In genomic region chr15:5184668-5185330, GRCm38 (mm10) we compare ENCODE assay signal across 8 mouse cellular contexts. TPM values are rescaled to one million over a fixed set of nuclear protein-coding genes. Genes with fewer than 3 reads are reported as not detected.
DNase-seq lines count a peak whose midpoint lies in the region; ATAC-seq and TF ChIP-seq lines count a peak whose summit lies in the region.

No protein-coding gene starts in this region.

- H3K27me3 ChIP-seq in heart, postnatal 0 days (ENCODE audit: control insufficient read depth, insufficient read depth, low read length): no peaks in the 10 kb centered on the region
- no peaks in the 10 kb centered on the region for H3K27me3 ChIP-seq in liver, postnatal 0 days (ENCODE audit: insufficient read depth, low read length)

- 0 out of 2 replicates have a peak overlapping the region, but pooled peaks have one; percentile 57 for H3K27ac ChIP-seq in brown adipose tissue, adult 24 weeks (replicated peaks; ENCODE audit: low read depth, low read length)
- peak overlapping the region; percentile 82; the same call in 1 of the 2 replicates for H3K27ac ChIP-seq in heart, postnatal 0 days (ENCODE audit: low read depth)
- H3K27ac ChIP-seq in liver, postnatal 0 days (ENCODE audit: low read depth): peak overlapping the region; percentile 94

- TF ChIP-seq CTCF in heart, postnatal 0 days (IDR thresholded peaks at IDR 0.05; ENCODE audit: low read depth): no peak
- TF ChIP-seq CTCF in liver, postnatal 0 days (IDR thresholded peaks at IDR 0.05; ENCODE audit: low read depth): no peak

- ATAC-seq in frontal cortex, adult (ENCODE audit: low TSS enrichment): peak; percentile 11; the same call in 1 of the 2 replicates
- no peak for ATAC-seq in heart, postnatal 0 days (ENCODE audit: insufficient read depth, low read depth)
- peak; percentile 20 for ATAC-seq in liver, postnatal 0 days
- no peak for ATAC-seq in monocyte, adult 5-6 weeks (replicated peaks; ENCODE audit: insufficient number of reproducible peaks, low FRiP score, low TSS enrichment, poor library complexity, severe bottlenecking)

- WGBS in heart, postnatal 0 days: 46% methylated on average over 10 of the region's 11 CpGs
- 39% methylated on average over 11 of the region's 11 CpGs for WGBS in liver, postnatal 0 days (ENCODE audit: insufficient replicate concordance)

- peaks cover 10% of the 10 kb centered on the region; the same call in 1 of the 2 replicates for H3K36me3 ChIP-seq in heart, postnatal 0 days (replicated peaks; ENCODE audit: control insufficient read depth, insufficient read depth, low read length)
- peaks cover 5% of the 10 kb centered on the region for H3K36me3 ChIP-seq in liver, postnatal 0 days (replicated peaks; ENCODE audit: insufficient read depth, low read length)

- peak overlapping the region; percentile 96 for H3K4me3 ChIP-seq in brown adipose tissue, adult 24 weeks (ENCODE audit: insufficient read depth, low read depth, low read length)
- H3K4me3 ChIP-seq in heart, postnatal 0 days (ENCODE audit: low read depth, low read length): peak overlapping the region; percentile 94
- peak overlapping the region; percentile 95 for H3K4me3 ChIP-seq in liver, postnatal 0 days (ENCODE audit: low read depth, low read length)

- H3K4me2 ChIP-seq in heart, postnatal 0 days (ENCODE audit: low read depth, low read length): peak overlapping the region; percentile 80
- H3K4me2 ChIP-seq in liver, postnatal 0 days (ENCODE audit: low read depth, low read length): peak overlapping the region; percentile 80

- DNase-seq in frontal cortex, postnatal 25 days (ENCODE audit: low spot score in 2 of 2): no peak
- peak; percentile 28 for DNase-seq in 3T3-L1 (ENCODE audit: low read depth, low spot score)
- DNase-seq in heart, postnatal 0 days (ENCODE audit: low spot score): no peak
- no peak for DNase-seq in liver, postnatal 0 days
- DNase-seq in urinary bladder, adult 2 months (ENCODE audit: low spot score): no peak

- H3K9me3 ChIP-seq in heart, postnatal 0 days (replicated peaks; ENCODE audit: control insufficient read depth, low read length): no peaks in the 10 kb centered on the region
- no peaks in the 10 kb centered on the region for H3K9me3 ChIP-seq in liver, postnatal 0 days (ENCODE audit: low read length)

- no peaks in the 10 kb centered on the region for H3K4me1 ChIP-seq in brown adipose tissue, adult 24 weeks (ENCODE audit: control insufficient read depth, insufficient read depth, insufficient read length, low read length)
- peaks cover 12% of the 10 kb centered on the region; the same call in 1 of the 2 replicates for H3K4me1 ChIP-seq in heart, postnatal 0 days (ENCODE audit: control insufficient read depth, insufficient read depth)
- peaks cover 17% of the 10 kb centered on the region for H3K4me1 ChIP-seq in liver, postnatal 0 days (ENCODE audit: insufficient read depth)

- TF ChIP-seq EP300 in heart, postnatal 0 days (IDR thresholded peaks at IDR 0.05; ENCODE audit: low read depth): no peak
- TF ChIP-seq EP300 in liver, postnatal 0 days (IDR thresholded peaks at IDR 0.05; ENCODE audit: low read depth): no peak

- peak overlapping the region; percentile 85 for H3K9ac ChIP-seq in heart, postnatal 0 days (replicated peaks; ENCODE audit: low read depth, low read length)
- peak overlapping the region; percentile 87 for H3K9ac ChIP-seq in liver, postnatal 0 days (replicated peaks)

RNA-seq across cellular contexts. Expression of gene Ttc33, which starts 0.5 kb away (rescaled TPM):
- 18.9 and 23.4 TPM in 2 replicates for polyA plus RNA-seq in brown adipose tissue, adult 24 weeks (2012; ENCODE audit: insufficient read depth, insufficient read length, missing spikeins)
- 13.3 and 33.6 TPM in 2 replicates for total RNA-seq in heart, postnatal 0 days (2014; rRNA removed; ENCODE audit: low replicate concordance)
- 32.9 and 35.7 TPM in 2 replicates for polyA plus RNA-seq in heart, postnatal 0 days (2015; fragmentation: Nextera tagmentation; extraction: Ambion mirVana)
- 16.3 and 16.5 TPM in 2 replicates for polyA plus RNA-seq in liver, postnatal 0 days (2015; fragmentation: Nextera tagmentation; extraction: Ambion mirVana)
- 31.0 and 38.4 TPM in 2 replicates for polyA plus RNA-seq in urinary bladder, adult 2 months (2012; rRNA removed)
- total RNA-seq in monocyte, adult 5-6 weeks (2017): 22.5 to 48.1 TPM (median 41.8 TPM) in 3 replicates

RNA-seq across cellular contexts. Expression of gene Prkaa1, which starts 41.1 kb away (rescaled TPM):
- 18.6 and 23.4 TPM in 2 replicates for polyA plus RNA-seq in brown adipose tissue, adult 24 weeks (2012; ENCODE audit: insufficient read depth, insufficient read length, missing spikeins)
- total RNA-seq in heart, postnatal 0 days (2014; rRNA removed; ENCODE audit: low replicate concordance): 11.6 and 15.5 TPM in 2 replicates
- 9.8 and 10.0 TPM in 2 replicates for polyA plus RNA-seq in heart, postnatal 0 days (2015; fragmentation: Nextera tagmentation; extraction: Ambion mirVana)
- 6.8 and 7.2 TPM in 2 replicates for polyA plus RNA-seq in liver, postnatal 0 days (2015; fragmentation: Nextera tagmentation; extraction: Ambion mirVana)
- polyA plus RNA-seq in urinary bladder, adult 2 months (2012; rRNA removed): 19.3 and 20.1 TPM in 2 replicates
- 22.9 to 33.6 TPM (median 26.5 TPM) in 3 replicates for total RNA-seq in monocyte, adult 5-6 weeks (2017)

RNA-seq across cellular contexts. Expression of gene Ptger4, which starts 59.2 kb away (rescaled TPM):
- 2.6 and 3.1 TPM in 2 replicates for polyA plus RNA-seq in brown adipose tissue, adult 24 weeks (2012; ENCODE audit: insufficient read depth, insufficient read length, missing spikeins)
- 3.0 and 9.0 TPM in 2 replicates for total RNA-seq in heart, postnatal 0 days (2014; rRNA removed; ENCODE audit: low replicate concordance)
- 4.3 and 5.0 TPM in 2 replicates for polyA plus RNA-seq in heart, postnatal 0 days (2015; fragmentation: Nextera tagmentation; extraction: Ambion mirVana)
- polyA plus RNA-seq in liver, postnatal 0 days (2015; fragmentation: Nextera tagmentation; extraction: Ambion mirVana): 0.99 and 1.5 TPM in 2 replicates
- polyA plus RNA-seq in urinary bladder, adult 2 months (2012; rRNA removed): 8.0 and 9.6 TPM in 2 replicates
- 24.1 to 40.3 TPM (median 24.5 TPM) in 3 replicates for total RNA-seq in monocyte, adult 5-6 weeks (2017)

Comparison
In these comparisons a context has a peak if more than half of its experiments do, and no peak if none do; other contexts are left out.
1. ATAC-seq: peak in frontal cortex, adult (single experiment) and liver, postnatal 0 days (single experiment); none in heart, postnatal 0 days (single experiment) and monocyte, adult 5-6 weeks (single experiment).
2. Peak in every context shown above with its lines, with median percentiles within 50 percentile points of each other: H3K27ac ChIP-seq and H3K4me3 ChIP-seq.